Mouse (Mus musculus) neutrophil, adult 65 days (primary cell): ENCODE results near the gene Gm5416. TPM values are rescaled to one million over a fixed set of nuclear protein-coding genes. Genes with fewer than 3 reads are reported as not detected.

Experiments used
- total RNA-seq: library from RNA; stranded (reverse); gene quantifications from 2 replicates; pipeline ENCODE4 v1.2.4, GENCODE M21; 2023

Gm5416 gene
- not detected in 2 replicates for total RNA-seq

DNA sequence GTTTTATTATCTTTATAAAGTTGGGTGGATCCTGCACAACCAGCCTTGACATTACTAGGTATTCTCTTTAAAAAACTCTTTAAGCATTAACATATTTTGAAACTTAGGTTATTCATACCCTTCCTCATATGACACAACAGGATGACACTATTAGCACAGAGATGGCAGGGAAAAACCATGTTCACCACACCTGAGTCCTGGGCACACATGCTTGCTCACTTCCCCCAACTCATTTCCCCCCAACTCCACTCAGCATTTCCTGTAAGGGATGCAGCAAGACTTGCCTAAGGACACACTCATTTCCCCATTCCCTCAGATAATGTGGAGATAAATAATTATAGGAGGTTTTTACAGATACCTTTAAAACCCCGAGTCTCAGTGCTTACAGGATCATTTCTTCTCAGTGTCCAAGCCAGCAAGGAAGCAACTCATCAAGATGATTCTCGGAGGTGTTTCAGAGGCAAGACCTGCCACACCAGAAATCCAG is at the start of gene Gm5416:
Gene Gm5416 (plus strand): TSS at position 437 of the 487 bp plus-strand sequence.

DNA sequence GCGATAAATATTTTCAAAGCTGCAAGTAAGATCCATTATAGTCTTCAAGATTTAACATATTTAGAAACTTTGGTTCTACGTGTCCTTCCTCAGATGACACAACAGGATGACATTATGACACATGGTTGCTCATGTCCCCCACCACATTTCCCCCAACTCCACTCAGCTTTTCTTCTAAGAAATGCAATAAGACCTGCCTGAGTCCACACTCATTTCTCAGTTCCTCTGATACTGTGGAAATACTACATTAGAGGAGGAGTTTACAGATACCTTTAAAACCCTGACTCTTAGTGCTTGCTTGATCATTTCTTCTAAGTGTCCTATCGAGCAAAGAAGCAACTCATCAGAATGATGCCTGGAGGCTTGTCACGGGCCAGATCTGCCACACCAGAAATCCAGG is 26.3 kb upstream of the Gm5416 start, which contains the start of gene Gm5483:
Gene Gm5483 (plus strand): TSS at position 301 of the 400 bp plus-strand sequence.

DNA sequence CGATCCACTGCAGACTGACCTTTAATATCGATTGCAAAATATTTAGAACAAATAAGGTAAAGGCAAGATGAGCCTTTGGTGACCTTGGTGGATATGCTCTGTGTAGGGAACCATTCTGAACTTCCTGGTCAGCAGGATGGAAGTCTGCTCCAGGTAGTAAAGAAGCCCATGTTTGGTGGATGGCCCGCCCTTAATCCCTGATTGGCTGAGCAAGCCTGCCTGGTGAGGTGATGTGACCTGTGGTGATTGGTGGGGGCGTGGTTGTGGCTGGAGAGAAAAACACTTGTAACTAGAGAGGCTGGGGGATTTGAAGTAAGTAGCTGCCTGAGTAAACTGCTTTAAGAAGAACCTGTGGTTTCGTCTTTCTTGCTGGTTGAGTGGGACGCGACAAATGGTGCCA is 11.0 kb downstream of the Gm5416 start, which contains the start of gene 2010005H15Rik:
Gene 2010005H15Rik (plus strand): TSS at position 301 of the 400 bp plus-strand sequence.

Other genes starting within 250 kb of the Gm5416 start
- gene Kpna1, start 231.7 kb upstream of the Gm5416 start, total RNA-seq = 61.6 and 72.1 TPM in 2 replicates
- 4.1 and 5.4 TPM in 2 replicates for gene Wdr5b, start 169.2 kb upstream of the Gm5416 start, total RNA-seq
- gene Fam162a, start 138.8 kb upstream of the Gm5416 start, total RNA-seq = 9.1 and 12.7 TPM in 2 replicates
- 4.1 and 7.6 TPM in 2 replicates for gene Ccdc58, start 138.7 kb upstream of the Gm5416 start, total RNA-seq
- not detected in 2 replicates for gene Csta1, start 79.2 kb upstream of the Gm5416 start, total RNA-seq
- 53.6 and 61.3 TPM in 2 replicates for gene Stfa2l1, start 53.6 kb upstream of the Gm5416 start, total RNA-seq
- 20.4 and 30.4 TPM in 2 replicates for gene Gm5483, start 26.2 kb upstream of the Gm5416 start, total RNA-seq
- gene 2010005H15Rik, start 11.1 kb downstream of the Gm5416 start, total RNA-seq = not detected in 2 replicates
- 4.2 and 5.7 TPM in 2 replicates for gene Stfa1, start 66.5 kb downstream of the Gm5416 start, total RNA-seq
- not detected in 2 replicates for gene BC117090, start 123.9 kb downstream of the Gm5416 start, total RNA-seq
- 2.0 and 2.5 TPM in 2 replicates for gene BC100530, start 157.3 kb downstream of the Gm5416 start, total RNA-seq
- gene Stfa2, start 198.1 kb downstream of the Gm5416 start, total RNA-seq = 1.7 TPM in 1 of 2 replicates, not detected in the other
- 1.2 and 1.4 TPM in 2 replicates for gene Stfa3, start 245.0 kb downstream of the Gm5416 start, total RNA-seq